Mouse (Mus musculus) heart, embryonic 16.5 days (tissue): Measurements from ENCODE around the gene Nlrp14. TPM values are rescaled to one million over a fixed set of nuclear protein-coding genes. Genes with fewer than 3 reads are reported as not detected.

ENCODE experiments used
- ATAC-seq: fragments of 200-750 bp; cut with Nextera tagmentation; replicated peaks from 2 replicates; pipeline ENCODE4 v1.8.0; 2017; ENCODE audit warnings: moderate number of reproducible peaks; ENCODE audit not compliant: insufficient read depth, low FRiP score; ENCODE audit errors: extremely low read depth
- H3K27ac ChIP-seq: fragments of 300-500 bp; sonication (generic); 2 replicates; pipeline ENCODE4 v1.5.1; 2014; ENCODE audit warnings: mild to moderate bottlenecking, low read length, control low read depth, moderate library complexity
- H3K27me3 ChIP-seq: fragments of 300-500 bp; sonication (generic); 2 replicates; pipeline ENCODE4 v1.6.1; 2014; ENCODE audit warnings: low read length, mixed read lengths; ENCODE audit not compliant: control insufficient read depth, insufficient read depth
- H3K36me3 ChIP-seq: fragments of 300-500 bp; sonication (generic); 2 replicates; pipeline ENCODE4 v1.6.1; 2014; ENCODE audit not compliant: control insufficient read depth, insufficient read depth
- H3K4me1 ChIP-seq: fragments of 300-500 bp; sonication (generic); 2 replicates; pipeline ENCODE4 v1.6.1; 2014; ENCODE audit warnings: low read length, mixed read lengths; ENCODE audit not compliant: control insufficient read depth, insufficient read depth
- H3K4me2 ChIP-seq: fragments of 300-500 bp; sonication (generic); 2 replicates; pipeline ENCODE4 v1.6.1; 2014; ENCODE audit warnings: low read depth, mild to moderate bottlenecking, control low read depth, low read length
- H3K4me3 ChIP-seq: fragments of 300-500 bp; sonication (generic); 2 replicates; pipeline ENCODE4 v1.5.1; 2014; ENCODE audit warnings: mild to moderate bottlenecking, control low read depth, low read length
- H3K9ac ChIP-seq: fragments of 300-500 bp; sonication (generic); 2 replicates; pipeline ENCODE4 v1.6.1; 2014; ENCODE audit warnings: low read length, control low read depth
- H3K9me3 ChIP-seq: fragments of 300-500 bp; sonication (generic); replicated peaks from 2 replicates; pipeline ENCODE4 v1.6.1; 2016; ENCODE audit warnings: low read length; ENCODE audit not compliant: control insufficient read depth
- WGBS: fragments of 180-500 bp; shearing (Covaris S2); extraction: QIAGEN DNeasy Blood & Tissue Kit; methylation state at CpG from one replicate; pipeline ENCODE4 v1.1.7; 2014; 5-methylcytosine and 5-hydroxymethylcytosine counted together
- polyA plus RNA-seq: library from polyadenylated mRNA; unstranded; fragments of >200 nt; fragmentation: Nextera tagmentation; extraction: Ambion mirVana; gene quantifications from 2 replicates; pipeline ENCODE4 v1.2.1, GENCODE M21; 2015

Nlrp14 gene
- polyA plus RNA-seq, 1 experiment from 2014 or later = not detected

GRCm38 (mm10) chr7:107216845-107217244 is 50.1 kb downstream of the Nlrp14 start:
- Histone ChIP-seq H3K9me3 (no peaks in the 10 kb centered on the region), H3K4me2 (no peak overlapping the region)

GRCm38 (mm10) chr7:107236854-107237253 is 70.1 kb downstream of the Nlrp14 start:
- Histone ChIP-seq H3K4me3 (no peak overlapping the region), H3K4me1 (no peaks in the 10 kb centered on the region)
- 56% methylated on average over 3 of the region's 3 CpGs for WGBS

More at GRCm38 (mm10) chr7:107216845-107217244, 50.1 kb downstream of the Nlrp14 start:
- Histone ChIP-seq H3K27me3 (no peaks in the 10 kb centered on the region; the same call in 1 of the 2 replicates), H3K36me3 (no peaks in the 10 kb centered on the region), H3K27ac (no peak overlapping the region), H3K9ac (no peak overlapping the region), H3K4me1 (no peaks in the 10 kb centered on the region), H3K4me3 (no peak overlapping the region)
- 60% methylated on average over 2 of the region's 2 CpGs for WGBS
- ATAC-seq = no peak

GRCm38 (mm10) chr7:107237498-107237897 is 70.7 kb downstream of the Nlrp14 start:
- Histone ChIP-seq H3K4me3 (no peak overlapping the region), H3K9me3 (no peaks in the 10 kb centered on the region), H3K9ac (no peak overlapping the region), H3K27me3 (no peaks in the 10 kb centered on the region), H3K36me3 (no peaks in the 10 kb centered on the region), H3K4me1 (no peaks in the 10 kb centered on the region), H3K4me2 (no peak overlapping the region), H3K27ac (no peak overlapping the region)
- ATAC-seq = no peak
- 66% methylated on average over 3 of the region's 3 CpGs for WGBS

More at GRCm38 (mm10) chr7:107236854-107237253, 70.1 kb downstream of the Nlrp14 start:
- Histone ChIP-seq H3K9ac (no peak overlapping the region), H3K27ac (no peak overlapping the region), H3K4me2 (no peak overlapping the region), H3K36me3 (no peaks in the 10 kb centered on the region), H3K9me3 (no peaks in the 10 kb centered on the region), H3K27me3 (no peaks in the 10 kb centered on the region)
- no peak for ATAC-seq

GRCm38 (mm10) chr7:107241371-107241883 is 74.6 kb downstream of the Nlrp14 start:
- no peaks in the 10 kb centered on the region for H3K36me3 ChIP-seq
- ATAC-seq = no peak

More at GRCm38 (mm10) chr7:107241371-107241883, 74.6 kb downstream of the Nlrp14 start:
- 75% methylated on average over 5 of the region's 5 CpGs for WGBS
- Histone ChIP-seq H3K27me3 (no peaks in the 10 kb centered on the region), H3K4me3 (no peak overlapping the region), H3K9me3 (no peaks in the 10 kb centered on the region), H3K27ac (no peak overlapping the region), H3K4me2 (no peak overlapping the region), H3K9ac (no peak overlapping the region), H3K4me1 (no peaks in the 10 kb centered on the region)

Other genes starting within 250 kb of the Nlrp14 start
- gene Olfr709-ps1, start 234.8 kb upstream of the Nlrp14 start, polyA plus RNA-seq = not detected in 2 replicates
- gene Olfr710, start 218.7 kb upstream of the Nlrp14 start, polyA plus RNA-seq = not detected in 2 replicates
- not detected in 2 replicates for gene Olfr6, start 203.1 kb upstream of the Nlrp14 start, polyA plus RNA-seq
- gene Olfr711, start 191.5 kb upstream of the Nlrp14 start, polyA plus RNA-seq = not detected in 2 replicates
- gene Olfr2, start 160.9 kb upstream of the Nlrp14 start, polyA plus RNA-seq = not detected in 2 replicates
- gene Olfr713, start 135.8 kb upstream of the Nlrp14 start, polyA plus RNA-seq = not detected in 2 replicates
- gene Olfr714, start 96.0 kb upstream of the Nlrp14 start, polyA plus RNA-seq = not detected in 2 replicates
- gene Olfr17, start 73.8 kb upstream of the Nlrp14 start, polyA plus RNA-seq = not detected in 2 replicates
- gene Olfr715b, start 56.6 kb upstream of the Nlrp14 start, polyA plus RNA-seq = not detected in 2 replicates
- not detected in 2 replicates for gene Olfr715, start 35.9 kb upstream of the Nlrp14 start, polyA plus RNA-seq
- not detected in 2 replicates for gene Olfr716, start 28.7 kb upstream of the Nlrp14 start, polyA plus RNA-seq
- not detected in 2 replicates for gene Rbmxl2, start 42.5 kb downstream of the Nlrp14 start, polyA plus RNA-seq
- gene Syt9, start 203.7 kb downstream of the Nlrp14 start, polyA plus RNA-seq = 0.25 and 0.33 TPM in 2 replicates